Mouse (Mus musculus) heart, postnatal 4 days (tissue): ENCODE measurements around the gene Zbtb2. TPM values are rescaled to one million over a fixed set of nuclear protein-coding genes. Genes with fewer than 3 reads are reported as not detected.
A peak's percentile ranks its signal among the peaks of the same experiment; 100 is the strongest.
"Not testable (repeated sequence)": the region's sequence is repeated elsewhere in the genome, so short reads cannot be mapped to it uniquely, and the experiment has no call there.

Experiments used
- DNase-seq: peaks from one replicate; pipeline ENCODE4 v3.0.0; 2021
- total RNA-seq, 2 experiments: library from RNA; stranded (reverse); gene quantifications; 2 replicates each; pipeline ENCODE4 v1.2.3; 2021

Zbtb2 gene
- total RNA-seq, result 10 to 100 TPM; 10.6 to 10.9 TPM

- peak; percentile 71 for DNase-seq
Observed at GRCm38 (mm10) chr10:4387701-4388383, at the start of gene Zbtb2. Zbtb2 (minus strand) TSS chr10:4388108.

- no peak for DNase-seq
Observed at GRCm38 (mm10) chr10:4435416-4435815, 47.5 kb upstream of the Zbtb2 start.

- DNase-seq, result not testable (repeated sequence)
Observed at GRCm38 (mm10) chr10:4433871-4434270, 46.0 kb upstream of the Zbtb2 start.

- no peak for DNase-seq
Observed at GRCm38 (mm10) chr10:4432996-4433755, 45.3 kb upstream of the Zbtb2 start.

GRCm38 (mm10) chr10:4432123-4432931 lies 44.4 kb upstream of the Zbtb2 start, which contains the start of the genes Rmnd1 and Armt1:
Rmnd1 (minus strand) TSS chr10:4432388.
Armt1 (plus strand) TSS chr10:4432467.
- DNase-seq, result peak; percentile 96

- DNase-seq, result no peak
Observed at GRCm38 (mm10) chr10:4431746-4432122, 43.8 kb upstream of the Zbtb2 start.

GRCm38 (mm10) chr10:4430826-4431225 lies 42.9 kb upstream of the Zbtb2 start:
- peak; percentile 46 for DNase-seq

GRCm38 (mm10) chr10:4430399-4430798 lies 42.5 kb upstream of the Zbtb2 start:
- no peak for DNase-seq

GRCm38 (mm10) chr10:4425245-4425644 lies 37.3 kb upstream of the Zbtb2 start:
- peak; percentile 19 for DNase-seq

- no peak for DNase-seq
Observed at GRCm38 (mm10) chr10:4407191-4407590, 19.3 kb upstream of the Zbtb2 start.

GRCm38 (mm10) chr10:4405511-4405910 lies 17.6 kb upstream of the Zbtb2 start:
- no peak for DNase-seq

GRCm38 (mm10) chr10:4404895-4405491 lies 17.1 kb upstream of the Zbtb2 start:
- DNase-seq, result peak; percentile 60

GRCm38 (mm10) chr10:4398058-4398457 lies 10.2 kb upstream of the Zbtb2 start:
- no peak for DNase-seq

- DNase-seq, result no peak
Observed at GRCm38 (mm10) chr10:4395321-4395720, 7.4 kb upstream of the Zbtb2 start.

GRCm38 (mm10) chr10:4391851-4392250 lies 3.9 kb upstream of the Zbtb2 start:
- DNase-seq, result peak; percentile 45

- no peak for DNase-seq
Observed at GRCm38 (mm10) chr10:4391076-4391475, 3.2 kb upstream of the Zbtb2 start.

- no peak for DNase-seq
Observed at GRCm38 (mm10) chr10:4390550-4390949, 2.6 kb upstream of the Zbtb2 start.

GRCm38 (mm10) chr10:4389461-4390112 lies 1.7 kb upstream of the Zbtb2 start:
- DNase-seq, result no peak

- no peak for DNase-seq
Observed at GRCm38 (mm10) chr10:4389036-4389435, 1.1 kb upstream of the Zbtb2 start.

- no peak for DNase-seq
Observed at GRCm38 (mm10) chr10:4388384-4388745, 457 bp upstream of the Zbtb2 start.

GRCm38 (mm10) chr10:4386609-4387591 lies 1.0 kb downstream of the Zbtb2 start:
- peak; percentile 95 for DNase-seq
